ENCODE assay signal across 19 mouse cellular contexts in genomic region chr1:169416701-169417100, GRCm38 (mm10).
A peak's percentile ranks its signal among the peaks of the same experiment; 100 is the strongest.
DNase-seq lines count a peak whose midpoint lies in the region; ATAC-seq and TF ChIP-seq lines count a peak whose summit lies in the region.
"Had no signal": no experiment of that assay in that cellular context is flagged by ENCODE, and none has a peak within 500 bp of the region (broad histone marks: within the 10 kb centered on the region; RNA-seq: fewer than 3 reads in every experiment).

No protein-coding gene starts in this region.

- DNase-seq in left cerebral cortex, postnatal 10 days (ENCODE audit: extremely low spot score in 1 of 2, low spot score in 2 of 2): no peak
- DNase-seq: adrenal gland, adult 2 months; adrenal gland, adult 8-10 months; adrenal gland, postnatal 10 days; adrenal gland, postnatal 14 days; adrenal gland, postnatal 25 days; adrenal gland, postnatal 36 days; B cell, adult 2 months; cerebellum, adult 11 months; cerebellum, adult 11-12 months; cerebellum, adult 18-20 months; cerebellum, adult 2 months had no signal

- H3K4me2 ChIP-seq in myocyte (ENCODE audit: low read depth): no peak overlapping the region
- H3K4me2 ChIP-seq in heart, embryonic 11.5 days: no peak overlapping the region

- H3K4me1 ChIP-seq in heart, embryonic 11.5 days (ENCODE audit: control insufficient read depth, insufficient read depth, low read length): no peaks in the 10 kb centered on the region

- ATAC-seq in heart, embryonic 11.5 days (replicated peaks; ENCODE audit: insufficient number of reproducible peaks, low FRiP score, low TSS enrichment): no peak
- ATAC-seq: activated CD4-positive, CD25-positive, alpha-beta regulatory T cell, adult 4 months; CD4-positive, CD25-positive, alpha-beta regulatory T cell, adult 4 months; Patski had no signal

- H3K36me3 ChIP-seq in C2C12 (ENCODE audit: control insufficient read depth, insufficient read depth): no peaks in the 10 kb centered on the region
- H3K36me3 ChIP-seq in myocyte (ENCODE audit: control insufficient read depth, insufficient read depth): no peaks in the 10 kb centered on the region
- no peaks in the 10 kb centered on the region for H3K36me3 ChIP-seq in heart, embryonic 11.5 days (ENCODE audit: control insufficient read depth, insufficient read depth, low read length)
- H3K36me3 ChIP-seq: G1E had no signal

- H3K9me3 ChIP-seq in heart, embryonic 11.5 days (replicated peaks; ENCODE audit: control insufficient read depth, low read length): 0 out of 2 replicates have a peak, but pooled peaks cover 2% of the 10 kb centered on the region

- no peaks in the 10 kb centered on the region for H3K79me2 ChIP-seq in C2C12 (ENCODE audit: control insufficient read depth, insufficient read depth)
- no peaks in the 10 kb centered on the region for H3K79me2 ChIP-seq in myocyte (ENCODE audit: control insufficient read depth, insufficient read depth)

- no peak for TF ChIP-seq CTCF in C2C12 (IDR thresholded peaks at IDR 0.05; ENCODE audit: control insufficient read depth, insufficient read depth, insufficient read length)

- TF ChIP-seq POLR2A in myocyte (IDR thresholded peaks at IDR 0.05; ENCODE audit: insufficient read length, low read depth): no peak

- no peak overlapping the region for H3K9ac ChIP-seq in heart, embryonic 11.5 days (ENCODE audit: low read depth, low read length)

- H3K27ac ChIP-seq in heart, embryonic 11.5 days (ENCODE audit: low read depth, low read length): no peak overlapping the region

- H3K27me3 ChIP-seq in C2C12 (ENCODE audit: control insufficient read depth, insufficient read depth, insufficient read length) (no peaks in the 10 kb centered on the region), myocyte (ENCODE audit: control insufficient read depth, insufficient read depth, insufficient read length) (no peaks in the 10 kb centered on the region)
- H3K27me3 ChIP-seq in heart, embryonic 11.5 days (ENCODE audit: control insufficient read depth, insufficient read depth, low read length): no peaks in the 10 kb centered on the region

- intact Hi-C loops in left cerebral cortex, postnatal 10 days (cut with DNase I): no loop called here

- H3K79me3 ChIP-seq in C2C12 (ENCODE audit: low read depth): no peaks in the 10 kb centered on the region

- WGBS in heart, embryonic 11.5 days (ENCODE audit: insufficient replicate concordance): 86% methylated on average over 1 of the region's 1 CpGs

- no peak overlapping the region for H3ac ChIP-seq in C2C12 (ENCODE audit: control insufficient read depth, insufficient read length, low read depth)
- H3ac ChIP-seq in myocyte (ENCODE audit: control insufficient read depth, insufficient read length): no peak overlapping the region

- no peak overlapping the region for H3K4me3 ChIP-seq in C2C12 (ENCODE audit: insufficient read depth, poor library complexity, severe bottlenecking)
- no peak overlapping the region for H3K4me3 ChIP-seq in myocyte
- H3K4me3 ChIP-seq in heart, embryonic 11.5 days (ENCODE audit: low read depth, low read length): no peak overlapping the region

TF ChIP-seq in C2C12, 6 proteins besides CTCF, POLR2A, EP300 and RAD21:
- TF ChIP-seq MAX (IDR thresholded peaks at IDR 0.05) (no peak), MYOD1 (IDR thresholded peaks at IDR 0.05; ENCODE audit: control insufficient read depth, insufficient read length, low read depth) (peak; percentile 86)

TF ChIP-seq in myocyte, 11 proteins besides CTCF, POLR2A, EP300 and RAD21:
- peak in 2 of 3 experiments; percentile 68 to 89 for TF ChIP-seq MYOD1 (IDR thresholded peaks at IDR 0.05; ENCODE audit: control insufficient read depth in 1 of 3, insufficient read length in 2 of 3, low read depth in 2 of 3)
- TF ChIP-seq USF1 (IDR thresholded peaks at IDR 0.05; ENCODE audit: low read depth): no peak
- no peak for TF ChIP-seq SRF (IDR thresholded peaks at IDR 0.05; ENCODE audit: control insufficient read depth, insufficient read length, low read depth)
- no peak for TF ChIP-seq TCF3 (IDR thresholded peaks at IDR 0.05; ENCODE audit: insufficient read length, low read depth)
- no peak for TF ChIP-seq TCF12 (IDR thresholded peaks at IDR 0.05; ENCODE audit: insufficient read depth, poor library complexity, severe bottlenecking)
